Mouse (Mus musculus) liver, embryonic 14.5 days (tissue): ENCODE measurements around the gene Pole3. TPM values are rescaled to one million over a fixed set of nuclear protein-coding genes. Genes with fewer than 3 reads are reported as not detected.

Experiments used
- ATAC-seq: fragments of 200-750 bp; cut with Nextera tagmentation; 2 replicates; pipeline ENCODE4 v1.8.0; 2017; ENCODE audit warnings: moderate number of reproducible peaks, mild to moderate bottlenecking, moderate library complexity; ENCODE audit not compliant: insufficient read depth
- DNase-seq, 3 experiments: peaks; one replicate each; pipeline ENCODE4 v3.0.0-alpha.2; 2012 to 2013; ENCODE audit warnings: low read depth in 3 of 3, low spot score in 3 of 3
- H3K27ac ChIP-seq: fragments of 300-500 bp; sonication (generic); 2 replicates; pipeline ENCODE4 v1.5.1; 2014; ENCODE audit warnings: moderate library complexity, mild to moderate bottlenecking, control low read depth, inconsistent platforms
- H3K27me3 ChIP-seq: fragments of 300-500 bp; sonication (generic); 2 replicates; pipeline ENCODE4 v1.6.1; 2014; ENCODE audit warnings: mild to moderate bottlenecking, low read length, moderate library complexity; ENCODE audit not compliant: control insufficient read depth, insufficient read depth
- H3K36me3 ChIP-seq: fragments of 300-500 bp; sonication (generic); replicated peaks from 2 replicates; pipeline ENCODE4 v1.6.1; 2014; ENCODE audit warnings: low read depth; ENCODE audit not compliant: control insufficient read depth, insufficient read depth
- H3K4me1 ChIP-seq, 2 experiments: fragments of 200-500 bp in 1 of 2; fragments of 300-500 bp in 1 of 2; sonication (generic) in 1 of 2; replicated peaks; 2 replicates each; pipeline ENCODE4 v1.6.1; 2012 to 2014; ENCODE audit warnings: antibody characterized with exemption in 1 of 2, inconsistent platforms in 1 of 2, low read length in 1 of 2; ENCODE audit not compliant: control insufficient read depth in 2 of 2, insufficient read depth in 2 of 2
- H3K4me2 ChIP-seq: fragments of 300-500 bp; sonication (generic); 2 replicates; pipeline ENCODE4 v1.6.1; 2014; ENCODE audit warnings: low read depth, mild to moderate bottlenecking, control low read depth, moderate library complexity
- H3K4me3 ChIP-seq, 2 experiments: fragments of 200-500 bp in 1 of 2; fragments of 300-500 bp in 1 of 2; sonication (generic) in 1 of 2; 2 replicates each; pipeline ENCODE4 v1.5.1; 2012 to 2014; ENCODE audit warnings: low read depth in 2 of 2, low read length in 2 of 2, mild to moderate bottlenecking in 2 of 2, control low read depth in 1 of 2, inconsistent platforms in 1 of 2, moderate library complexity in 1 of 2; ENCODE audit not compliant: insufficient read depth in 1 of 2
- H3K9ac ChIP-seq: fragments of 300-500 bp; sonication (generic); replicated peaks from 2 replicates; pipeline ENCODE4 v1.6.1; 2014; ENCODE audit warnings: mild to moderate bottlenecking, control low read depth, moderate library complexity
- H3K9me3 ChIP-seq: fragments of 300-500 bp; sonication (generic); 2 replicates; pipeline ENCODE4 v1.6.1; 2016; ENCODE audit warnings: low read length, mixed read lengths; ENCODE audit not compliant: control insufficient read depth
- CTCF ChIP-seq: IDR thresholded peaks from 2 replicates; pipeline ENCODE4 v1.5.1; 2016; ENCODE audit warnings: antibody characterized with exemption, low read depth, control low read depth
- EP300 ChIP-seq: IDR thresholded peaks from 2 replicates; pipeline ENCODE4 v1.6.1; 2016; ENCODE audit warnings: antibody characterized with exemption, low read depth
- WGBS: fragments of 180-500 bp; shearing (Covaris S2); extraction: QIAGEN DNeasy Blood & Tissue Kit; methylation state at CpG from one replicate; pipeline ENCODE4 v1.1.7; 2014; ENCODE audit not compliant: insufficient replicate concordance; 5-methylcytosine and 5-hydroxymethylcytosine counted together
- polyA plus RNA-seq, 2 experiments: library from polyadenylated mRNA; depleted of rRNA in 1 of 2; stranded (reverse) in 1 of 2; unstranded in 1 of 2; fragments of >200 nt; fragmentation: Nextera tagmentation in 1 of 2; extraction: Ambion mirVana in 1 of 2; gene quantifications; 2 replicates each; pipeline versions ENCODE4 v1.2.1 to v1.2.3; 2012 to 2014

The Pole3 gene
- polyA plus RNA-seq, 2 experiments, result 37.4 to 54.7 TPM

GRCm38 (mm10) chr4:62486162-62486696 lies 38.6 kb downstream of the Pole3 start:
- H3K36me3 ChIP-seq, result no peaks in the 10 kb centered on the region
- H3K4me1 ChIP-seq, result peaks cover 21 to 27% of the 10 kb centered on the region in 2 experiments
- DNase-seq (no peak), ATAC-seq (no peak)
- H3K9me3 ChIP-seq, result no peaks in the 10 kb centered on the region
- H3K27me3 ChIP-seq, result peaks cover 7% of the 10 kb centered on the region
- H3K9ac ChIP-seq, result no peak overlapping the region
- WGBS, result 85% methylated on average over 15 of the region's 15 CpGs
- no peak overlapping the region for H3K27ac ChIP-seq
- TF ChIP-seq EP300 (no peak), CTCF (no peak)
- no peak overlapping the region for H3K4me3 ChIP-seq
- H3K4me2 ChIP-seq, result peak overlapping the region; percentile 28

DNA sequence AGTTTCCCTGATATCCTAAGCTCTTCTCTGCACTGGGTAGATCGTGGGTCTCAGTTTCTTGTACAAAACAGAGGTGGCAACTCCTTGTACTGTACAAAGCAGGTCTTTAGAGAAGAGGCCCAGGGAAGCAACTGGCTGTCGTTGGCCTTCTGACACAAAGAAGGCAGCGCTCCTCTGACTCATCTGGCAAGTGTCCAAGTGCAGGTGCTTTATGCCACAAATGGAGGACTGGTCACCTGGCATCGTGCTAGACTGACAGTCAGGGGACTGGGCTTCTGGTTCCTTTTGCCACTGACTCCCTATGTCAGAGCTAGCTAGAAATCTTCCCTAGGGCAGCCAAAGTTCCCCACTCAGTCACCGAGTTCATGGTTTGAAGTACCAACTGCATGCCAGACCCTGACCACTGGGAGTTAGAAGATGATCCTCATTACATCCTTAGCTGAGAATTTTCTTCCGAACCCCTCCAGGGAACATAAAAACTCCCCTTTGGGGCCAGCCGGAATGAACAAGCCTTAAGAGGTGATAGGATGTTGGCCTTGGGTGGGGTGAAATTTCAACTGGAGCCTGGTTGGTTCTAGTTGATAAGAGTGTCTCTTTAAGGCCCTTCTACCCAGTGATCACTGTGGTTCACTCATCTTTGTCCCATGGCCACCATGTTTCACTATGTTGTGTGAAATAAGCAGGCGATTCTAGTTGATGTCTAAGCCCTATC lies 39.3 kb downstream of the Pole3 start:
- H3K27ac ChIP-seq, result peak overlapping the region; percentile 27

GRCm38 (mm10) chr4:62484928-62485327 lies 39.9 kb downstream of the Pole3 start:
- H3K27me3 ChIP-seq, result peaks cover 19% of the 10 kb centered on the region
- 52% methylated on average over 3 of the region's 3 CpGs for WGBS
- no peak overlapping the region for H3K9ac ChIP-seq
- no peak overlapping the region for H3K27ac ChIP-seq
- TF ChIP-seq EP300 (no peak), CTCF (no peak)
- ATAC-seq (no peak), DNase-seq (no peak)
- H3K4me1 ChIP-seq, result peaks cover 21 to 27% of the 10 kb centered on the region in 2 experiments
- H3K4me3 ChIP-seq, result no peak overlapping the region
- no peak overlapping the region for H3K4me2 ChIP-seq
- H3K36me3 ChIP-seq, result no peaks in the 10 kb centered on the region
- H3K9me3 ChIP-seq, result no peaks in the 10 kb centered on the region

More for the DNA sequence above, 39.3 kb downstream of the Pole3 start:
- Histone ChIP-seq H3K9ac (peak overlapping the region; percentile 18; the same call in 1 of the 2 replicates), H3K9me3 (no peaks in the 10 kb centered on the region), H3K27me3 (peaks cover 12% of the 10 kb centered on the region), H3K36me3 (no peaks in the 10 kb centered on the region), H3K4me3 (no peak overlapping the region), H3K4me2 (peak overlapping the region; percentile 28), H3K4me1 (peaks cover 21 to 27% of the 10 kb centered on the region in 2 experiments)
- WGBS, result 66% methylated on average over 8 of the region's 8 CpGs
- TF ChIP-seq CTCF (no peak), EP300 (no peak)
- DNase-seq (peak in 2 of 3 experiments; percentile 40 to 53), ATAC-seq (peak; percentile 84)

- H3K4me1 ChIP-seq, result peaks cover 20% of the 10 kb centered on the region in 2 experiments
- H3K9ac ChIP-seq, result no peak overlapping the region
- DNase-seq (no peak), ATAC-seq (no peak)
- H3K36me3 ChIP-seq, result no peaks in the 10 kb centered on the region
- TF ChIP-seq EP300 (no peak), CTCF (no peak)
- 24% methylated on average over 10 of the region's 10 CpGs for WGBS
- no peak overlapping the region for H3K27ac ChIP-seq
- no peak overlapping the region for H3K4me3 ChIP-seq
- no peaks in the 10 kb centered on the region for H3K9me3 ChIP-seq
- H3K4me2 ChIP-seq, result no peak overlapping the region
- H3K27me3 ChIP-seq, result peaks cover 26% of the 10 kb centered on the region
Observed at GRCm38 (mm10) chr4:62480709-62481605, 43.9 kb downstream of the Pole3 start.
